ENCODE assay signal across 8 mouse cellular contexts in genomic region chr8:122230712-122231337, GRCm38 (mm10). TPM values are rescaled to one million over a fixed set of nuclear protein-coding genes. Genes with fewer than 3 reads are reported as not detected.
DNase-seq lines count a peak whose midpoint lies in the region; ATAC-seq and TF ChIP-seq lines count a peak whose summit lies in the region.

No protein-coding gene starts in this region.

- H3K9ac ChIP-seq in ES-E14 (ENCODE audit: insufficient read depth, low read depth, low read length, poor library complexity, severe bottlenecking): peak overlapping the region; percentile 52
- no peak overlapping the region for H3K9ac ChIP-seq in lung, postnatal 0 days (replicated peaks; ENCODE audit: low read depth)

- H3K4me1 ChIP-seq in ES-E14 (ENCODE audit: control insufficient read depth in 2 of 2, insufficient read depth in 2 of 2, low read length in 2 of 2, poor library complexity in 1 of 2): peaks cover 0 to 12% of the 10 kb centered on the region in 2 experiments; a peak in 3 of 4 replicates
- H3K4me1 ChIP-seq in lung, postnatal 0 days (ENCODE audit: insufficient read depth, low read depth, low read length): no peaks in the 10 kb centered on the region

- H3K9me3 ChIP-seq in ES-E14 (ENCODE audit: control insufficient read depth, insufficient read depth, low read depth, low read length): no peaks in the 10 kb centered on the region
- no peaks in the 10 kb centered on the region for H3K9me3 ChIP-seq in lung, postnatal 0 days (ENCODE audit: low read length)

- in situ Hi-C loops in ES-E14 (cut with MboI; ENCODE audit: low sequenced_read_pairs in 2 of 2, unreplicated experiment in 2 of 2): no loop called here

- peak overlapping the region; percentile 72 for H3K4me3 ChIP-seq in ES-E14 (ENCODE audit: insufficient read depth in 1 of 2, low read depth in 1 of 2, low read length in 2 of 2, poor library complexity in 1 of 2, severe bottlenecking in 1 of 2)
- H3K4me3 ChIP-seq in lung, postnatal 0 days (ENCODE audit: low read depth, low read length): peak overlapping the region; percentile 48

- no peak for TF ChIP-seq EP300 in lung, postnatal 0 days (IDR thresholded peaks at IDR 0.05)

- H3K27ac ChIP-seq in ES-E14 (ENCODE audit: insufficient read depth, low read depth, low read length, poor library complexity, severe bottlenecking): no peak overlapping the region; the same call in 1 of the 2 replicates
- H3K27ac ChIP-seq in lung, postnatal 0 days (ENCODE audit: low read length): no peak overlapping the region

- TF ChIP-seq CTCF in lung, postnatal 0 days (IDR thresholded peaks at IDR 0.05): peak; percentile 89

- ATAC-seq in hematopoietic stem cell, adult 5-6 weeks (replicated peaks in 1 of 2; ENCODE audit: insufficient read depth in 1 of 2, low FRiP score in 2 of 2, low TSS enrichment in 1 of 2, low read depth in 1 of 2, poor library complexity in 2 of 2, severe bottlenecking in 2 of 2): peak; percentile 64 to 69
- ATAC-seq in lung, postnatal 0 days: peak; percentile 37

- DNase-seq in ES-E14 (ENCODE audit: low read depth, low spot score): peak; percentile 60
- DNase-seq in cerebellum, adult 18-20 months: peak; percentile 82 to 86
- peak; percentile 79 for DNase-seq in forelimb bud, embryonic 11.5 days (ENCODE audit: low read depth, low spot score)
- peak; percentile 43 for DNase-seq in layer of hippocampus, adult 9-10 months (ENCODE audit: low spot score)
- DNase-seq in lung, postnatal 0 days (ENCODE audit: low spot score): peak; percentile 55
- peak; percentile 66 for DNase-seq in ovary, postnatal 14 days (ENCODE audit: low spot score)
- DNase-seq in urinary bladder, adult 2 months (ENCODE audit: low spot score): peak; percentile 58

- no peaks in the 10 kb centered on the region for H3K36me3 ChIP-seq in ES-E14 (ENCODE audit: control insufficient read depth, insufficient read depth, low read length, poor library complexity, severe bottlenecking)
- no peaks in the 10 kb centered on the region for H3K36me3 ChIP-seq in lung, postnatal 0 days (ENCODE audit: insufficient read depth, low read length)

- peak overlapping the region; percentile 85 for H3K4me2 ChIP-seq in lung, postnatal 0 days (replicated peaks; ENCODE audit: low read depth, low read length)

- 5% methylated on average over 32 of the region's 32 CpGs for WGBS in lung, postnatal 0 days

- no peaks in the 10 kb centered on the region for H3K27me3 ChIP-seq in lung, postnatal 0 days (replicated peaks; ENCODE audit: insufficient read depth, low read length)

TF ChIP-seq in ES-E14, 5 proteins besides CTCF, POLR2A, EP300 and RAD21:
- TF ChIP-seq ZNF384 (IDR thresholded peaks at IDR 0.05; ENCODE audit: low read depth, low read length): no peak
- TF ChIP-seq ZC3H11A (IDR thresholded peaks at IDR 0.05; ENCODE audit: borderline replicate concordance, low read depth, low read length): no peak
- TF ChIP-seq MAFK (IDR thresholded peaks at IDR 0.05; ENCODE audit: insufficient read depth, low read depth, low read length): no peak
- no peak for TF ChIP-seq HCFC1 (IDR thresholded peaks at IDR 0.05; ENCODE audit: borderline replicate concordance, insufficient read depth, low read length)
- no peak for TF ChIP-seq CHD2 (IDR thresholded peaks at IDR 0.05; ENCODE audit: low read depth, low read length)

RNA-seq across cellular contexts. Expression of gene Zfpm1, which starts 51.1 kb away (rescaled TPM):
- 7.8 and 8.5 TPM in 2 replicates for total RNA-seq in ES-E14 (2012; rRNA removed)
- total RNA-seq in hematopoietic stem cell, adult 5-6 weeks (2017): 21.8 and 70.4 TPM in 2 replicates
- polyA plus RNA-seq in lung, postnatal 0 days (2015; fragmentation: Nextera tagmentation; extraction: Ambion mirVana): 1.5 and 1.7 TPM in 2 replicates
- polyA plus RNA-seq in urinary bladder, adult 2 months (2012; rRNA removed): 13.2 and 16.2 TPM in 2 replicates
